Mouse (Mus musculus) macrophage (primary cell): ENCODE measurements at regions not wholly inside any gene's neighbourhood (a gene's known extent, or its start where the extent isn't known, plus 50 kb on each side); places are given as distances from the start of the nearest gene placed in this dataset.

Experiments used
- H3K27ac ChIP-seq: fragments of 350-480 bp; formaldehyde crosslinking; 2 replicates; pipeline ENCODE4 v1.9.0; 2021
- H3K36me3 ChIP-seq: fragments of 350-480 bp; formaldehyde crosslinking; 2 replicates; pipeline ENCODE4 v1.9.0; 2021; ENCODE audit errors: inconsistent target
- H3K4me3 ChIP-seq: fragments of 350-480 bp; formaldehyde crosslinking; 2 replicates; pipeline ENCODE4 v1.9.0; 2021; ENCODE audit errors: inconsistent target
- H3K79me2 ChIP-seq: fragments of 350-480 bp; formaldehyde crosslinking; 2 replicates; pipeline ENCODE4 v1.9.0; 2021; ENCODE audit errors: inconsistent target
- WGBS: methylation state at CpG from one replicate; pipeline ENCODE4 v1.1.7; 2026; ENCODE audit warnings: inconsistent platforms; ENCODE audit not compliant: missing documents; 5-methylcytosine and 5-hydroxymethylcytosine counted together

DNA sequence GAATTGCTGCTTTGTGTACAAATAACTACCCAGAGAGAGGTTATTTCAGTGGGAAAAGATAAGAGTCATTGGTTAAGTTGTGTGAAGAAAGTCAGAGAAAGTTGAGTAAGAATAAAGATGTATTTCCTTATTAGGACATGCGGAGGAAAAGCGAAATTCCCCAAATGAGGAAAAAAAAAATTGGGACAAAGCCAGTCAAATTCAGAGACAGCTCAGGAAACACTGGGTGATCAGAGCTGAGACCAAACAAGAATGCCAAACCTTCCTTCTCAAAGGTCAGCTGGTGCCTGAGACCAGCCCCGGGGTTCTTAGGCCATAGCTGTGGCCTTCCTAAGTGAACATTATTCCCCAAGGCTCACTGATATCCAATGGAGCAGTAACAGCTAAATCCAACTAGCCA lies 345.2 kb upstream of the Thbs1 start:
- 95% methylated on average over 3 of the region's 3 CpGs for WGBS
- Histone ChIP-seq H3K27ac (no peak overlapping the region), H3K79me2 (no peaks in the 10 kb centered on the region), H3K36me3 (no peaks in the 10 kb centered on the region), H3K4me3 (no peak overlapping the region)

DNA sequence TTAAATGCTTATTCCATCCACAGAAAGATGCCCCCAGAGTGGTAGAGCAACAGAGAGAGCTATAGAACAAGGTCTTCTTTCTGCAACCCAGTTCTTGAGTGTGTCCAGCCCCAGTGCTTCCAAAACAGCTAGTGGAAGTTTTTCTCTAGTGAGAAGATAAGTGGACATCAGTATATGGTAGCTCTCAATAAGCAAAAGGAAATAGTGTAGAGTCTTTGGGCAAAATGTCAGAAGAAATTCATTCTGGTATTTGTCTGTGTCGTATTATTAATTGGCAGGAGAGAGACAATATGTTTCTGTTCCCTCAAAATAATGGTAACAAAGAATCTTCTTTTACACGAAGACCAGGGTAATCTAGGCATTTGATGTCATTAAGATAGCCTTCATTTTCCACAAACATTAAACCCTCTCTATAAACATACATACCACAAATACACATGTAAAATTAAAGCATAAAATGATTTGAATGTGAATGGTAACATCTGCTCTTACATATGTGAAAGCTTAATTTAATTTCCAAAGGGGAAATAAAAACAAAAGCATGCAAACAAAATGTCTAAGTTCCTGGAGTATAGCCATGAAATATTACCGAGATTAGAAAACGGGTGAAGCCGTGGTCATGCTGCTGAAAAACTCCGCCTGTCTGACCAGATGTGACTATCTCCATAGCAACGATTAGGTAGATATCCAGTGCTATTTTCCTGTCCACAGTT lies 342.1 kb upstream of the Thbs1 start:
- H3K27ac ChIP-seq, result no peak overlapping the region
- no peak overlapping the region for H3K4me3 ChIP-seq
- no peaks in the 10 kb centered on the region for H3K79me2 ChIP-seq
- WGBS, result 82% methylated on average over 7 of the region's 7 CpGs
- H3K36me3 ChIP-seq, result no peaks in the 10 kb centered on the region

DNA sequence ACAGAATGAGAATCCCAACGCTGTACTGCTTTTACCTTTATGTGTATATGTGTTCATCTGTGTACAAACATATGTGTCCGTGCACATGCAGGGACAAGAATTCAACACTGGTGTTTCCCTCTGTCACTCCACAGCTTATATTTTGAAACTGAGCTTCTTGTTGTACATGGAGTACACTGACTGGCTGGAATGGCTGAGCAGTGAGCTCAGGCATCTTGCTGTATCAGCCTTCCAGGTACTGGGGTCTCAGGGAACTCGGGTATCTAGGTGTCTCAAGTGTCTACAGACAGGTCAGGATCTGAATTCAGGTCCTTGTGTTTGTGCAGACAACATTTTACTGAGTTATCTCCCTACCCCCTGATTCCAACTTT lies 341.6 kb upstream of the Thbs1 start:
- H3K27ac ChIP-seq, result no peak overlapping the region
- H3K36me3 ChIP-seq, result no peaks in the 10 kb centered on the region
- no peak overlapping the region for H3K4me3 ChIP-seq
- 88% methylated on average over 3 of the region's 3 CpGs for WGBS
- H3K79me2 ChIP-seq, result no peaks in the 10 kb centered on the region

DNA sequence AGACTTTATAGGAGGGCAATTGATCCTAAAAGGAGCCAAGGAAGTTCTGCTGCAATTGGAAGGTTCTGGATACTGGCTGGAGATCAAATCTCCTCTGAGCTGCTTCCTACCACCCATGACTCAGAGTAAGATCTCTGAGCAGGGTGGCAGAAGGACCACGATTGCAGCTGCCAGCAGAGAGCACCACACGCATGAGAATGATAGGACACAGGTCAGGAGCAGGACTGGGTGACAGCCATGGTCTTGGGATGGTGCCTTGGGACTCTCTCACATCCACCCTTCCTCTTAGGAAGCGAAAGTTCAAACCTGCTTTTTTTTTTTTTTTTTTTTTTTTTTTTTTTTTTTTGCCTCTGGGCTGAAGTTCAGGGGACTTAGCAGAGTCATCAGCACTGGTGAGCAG lies 331.4 kb upstream of the Thbs1 start:
- 75% methylated on average over 2 of the region's 3 CpGs for WGBS
- Histone ChIP-seq H3K36me3 (no peaks in the 10 kb centered on the region), H3K4me3 (no peak overlapping the region), H3K27ac (no peak overlapping the region), H3K79me2 (no peaks in the 10 kb centered on the region)

DNA sequence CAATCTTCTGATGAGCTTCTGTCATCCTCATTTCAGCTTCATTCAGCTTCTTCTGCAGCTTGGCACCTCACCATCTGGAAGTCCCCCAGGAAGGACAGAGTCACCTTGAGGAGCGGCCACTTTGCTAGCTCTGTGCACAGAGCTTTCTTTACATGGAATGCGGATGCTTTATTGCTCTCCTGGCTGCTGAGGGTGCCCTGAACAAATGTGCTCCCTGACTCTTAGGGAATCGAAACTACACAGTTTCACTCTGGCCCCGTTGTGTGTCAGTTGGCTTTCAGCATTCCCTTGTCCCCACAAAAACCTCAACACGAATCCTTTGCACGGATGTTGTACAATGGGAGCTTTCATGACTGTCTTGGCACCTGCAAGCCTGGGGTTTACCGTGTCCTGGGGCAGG lies 330.9 kb upstream of the Thbs1 start:
- H3K4me3 ChIP-seq, result no peak overlapping the region
- H3K79me2 ChIP-seq, result no peaks in the 10 kb centered on the region
- H3K36me3 ChIP-seq, result no peaks in the 10 kb centered on the region
- 57% methylated on average over 7 of the region's 7 CpGs for WGBS
- no peak overlapping the region for H3K27ac ChIP-seq

DNA sequence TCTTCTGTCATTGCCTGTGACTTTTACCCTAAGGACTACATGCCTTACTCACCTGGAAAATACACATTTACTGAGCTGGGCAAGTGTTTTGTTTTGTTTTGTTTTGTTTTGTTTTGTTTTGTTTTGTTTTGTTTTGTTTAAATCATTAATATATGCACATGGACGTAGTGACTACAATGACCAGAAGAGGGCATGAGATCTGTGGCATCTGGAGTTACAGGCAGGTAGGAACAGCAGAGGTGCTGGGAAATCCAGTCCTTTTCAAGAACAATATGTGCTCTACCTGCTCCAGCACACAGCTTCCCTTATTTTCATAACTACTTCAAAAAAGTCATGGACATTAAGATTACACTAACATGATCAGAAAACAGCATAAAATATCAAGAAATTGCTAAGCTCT lies 324.4 kb upstream of the Thbs1 start:
- H3K79me2 ChIP-seq, result no peaks in the 10 kb centered on the region
- 100% methylated on average over 1 of the region's 1 CpGs for WGBS
- H3K4me3 ChIP-seq, result no peak overlapping the region
- no peak overlapping the region for H3K27ac ChIP-seq
- no peaks in the 10 kb centered on the region for H3K36me3 ChIP-seq

DNA sequence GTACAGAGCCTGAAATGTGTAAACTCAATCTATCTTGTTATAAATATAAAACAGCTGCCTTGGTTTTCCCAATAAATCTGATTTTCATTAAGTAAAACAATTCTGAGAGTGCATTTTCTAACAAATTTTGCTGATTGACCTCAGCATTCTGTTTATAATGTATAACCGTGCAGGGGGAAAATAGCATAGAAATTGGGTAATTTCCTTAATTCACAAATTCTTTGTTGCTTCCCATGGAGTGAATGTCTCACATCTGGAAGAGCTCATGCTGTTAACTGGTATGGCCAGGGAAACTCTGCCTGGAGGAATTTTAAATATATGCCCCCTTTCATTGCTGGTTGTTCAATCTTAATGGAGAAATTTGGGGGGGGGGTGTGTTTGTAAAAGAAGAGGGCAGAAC lies 317.4 kb upstream of the Thbs1 start:
- no peaks in the 10 kb centered on the region for H3K36me3 ChIP-seq
- H3K79me2 ChIP-seq, result no peaks in the 10 kb centered on the region
- H3K4me3 ChIP-seq, result no peak overlapping the region
- 90% methylated on average over 1 of the region's 1 CpGs for WGBS
- no peak overlapping the region for H3K27ac ChIP-seq

DNA sequence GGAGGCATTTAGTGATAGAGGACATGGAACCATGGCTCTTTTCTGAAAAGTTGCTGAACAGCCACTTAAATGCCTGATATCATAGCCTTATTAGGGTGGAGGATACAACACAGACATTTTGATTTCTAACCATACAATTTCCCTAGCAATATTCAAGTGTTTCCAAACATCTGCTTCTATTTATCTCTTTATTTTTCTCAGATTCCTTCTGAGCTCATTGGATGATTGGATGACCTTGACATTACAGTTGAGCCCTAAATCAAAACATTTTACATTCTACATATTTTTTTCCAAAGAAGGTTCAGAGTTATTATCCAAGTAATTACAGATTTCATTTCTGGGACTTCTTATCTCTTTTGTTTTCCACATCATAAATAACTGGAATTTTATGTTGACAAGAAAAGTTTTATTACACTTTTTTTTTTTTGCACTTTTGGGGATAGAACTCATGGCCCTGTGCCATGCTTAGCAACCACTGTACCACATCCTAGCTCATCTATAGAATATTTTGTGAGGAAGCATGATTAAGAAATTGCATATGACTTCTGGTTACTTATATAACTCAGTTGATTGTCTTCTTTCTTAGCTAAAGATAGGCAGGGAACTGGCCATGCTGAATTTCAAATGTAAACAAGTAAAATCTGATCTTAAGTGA lies 309.6 kb upstream of the Thbs1 start:
- Histone ChIP-seq H3K27ac (no peak overlapping the region), H3K79me2 (no peaks in the 10 kb centered on the region), H3K36me3 (no peaks in the 10 kb centered on the region), H3K4me3 (no peak overlapping the region)

DNA sequence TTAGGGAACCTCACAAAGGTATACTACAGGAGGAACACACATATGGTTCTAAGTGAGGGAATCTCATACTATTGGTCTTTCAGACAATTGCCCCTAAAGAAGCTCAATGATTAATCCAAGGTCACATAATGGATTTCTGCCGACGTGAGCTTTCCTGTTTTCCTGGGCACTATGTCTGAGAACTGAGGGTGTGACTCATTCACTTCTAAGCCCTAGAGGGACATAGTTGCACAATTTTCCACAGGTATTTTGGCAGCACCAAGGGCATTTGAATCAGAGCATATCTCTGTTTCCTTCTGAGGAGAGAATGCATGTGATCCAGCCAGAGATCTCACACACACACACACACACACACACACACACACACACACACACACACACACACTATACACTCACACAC lies 309.0 kb upstream of the Thbs1 start:
- H3K27ac ChIP-seq, result no peak overlapping the region
- H3K79me2 ChIP-seq, result no peaks in the 10 kb centered on the region
- no peaks in the 10 kb centered on the region for H3K36me3 ChIP-seq
- WGBS, result 61% methylated on average over 2 of the region's 2 CpGs
- no peak overlapping the region for H3K4me3 ChIP-seq

DNA sequence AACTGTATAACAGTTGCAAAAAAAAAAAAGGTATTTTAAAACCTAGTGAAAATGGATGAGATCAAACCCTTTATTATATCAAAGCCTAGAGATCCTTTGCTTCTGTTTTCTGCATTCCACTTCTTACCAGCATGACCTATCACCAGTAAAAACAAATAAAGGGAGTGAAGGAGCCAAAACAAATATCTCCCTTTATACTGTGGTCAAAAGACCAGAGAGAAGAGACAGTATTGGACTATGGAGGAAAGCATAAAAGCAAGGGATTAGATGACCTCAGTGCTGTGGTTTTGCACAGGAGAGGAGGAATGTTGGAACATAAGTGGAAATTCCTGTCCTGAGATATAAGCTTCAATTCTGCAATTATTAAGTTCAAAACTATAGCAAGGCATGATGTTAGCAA lies 307.0 kb upstream of the Thbs1 start:
- Histone ChIP-seq H3K27ac (no peak overlapping the region), H3K36me3 (no peaks in the 10 kb centered on the region)

DNA sequence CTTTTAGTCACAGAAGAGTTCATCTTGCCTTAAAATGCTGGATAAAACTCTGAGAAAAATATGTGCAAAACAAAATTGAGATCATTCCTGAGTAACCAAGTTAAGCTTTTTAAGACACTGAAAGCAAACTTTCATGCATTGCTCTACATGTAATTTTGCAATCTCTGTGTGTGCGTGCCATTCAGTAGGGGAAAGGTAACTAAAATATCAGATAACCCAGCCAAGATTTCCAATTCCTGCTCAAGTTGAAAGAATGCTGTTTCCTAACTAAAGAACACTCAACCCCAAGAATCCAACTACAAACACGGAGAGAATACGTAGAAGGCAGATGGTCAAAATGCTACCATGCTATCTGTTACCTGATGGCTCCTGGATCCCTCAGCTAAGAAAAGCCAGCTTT lies 304.6 kb upstream of the Thbs1 start:
- no peak overlapping the region for H3K27ac ChIP-seq
- H3K36me3 ChIP-seq, result no peaks in the 10 kb centered on the region
- WGBS, result 92% methylated on average over 3 of the region's 3 CpGs
- no peak overlapping the region for H3K4me3 ChIP-seq
- no peaks in the 10 kb centered on the region for H3K79me2 ChIP-seq

More for the DNA sequence above, 307.0 kb upstream of the Thbs1 start:
- Histone ChIP-seq H3K4me3 (no peak overlapping the region), H3K79me2 (no peaks in the 10 kb centered on the region)

DNA sequence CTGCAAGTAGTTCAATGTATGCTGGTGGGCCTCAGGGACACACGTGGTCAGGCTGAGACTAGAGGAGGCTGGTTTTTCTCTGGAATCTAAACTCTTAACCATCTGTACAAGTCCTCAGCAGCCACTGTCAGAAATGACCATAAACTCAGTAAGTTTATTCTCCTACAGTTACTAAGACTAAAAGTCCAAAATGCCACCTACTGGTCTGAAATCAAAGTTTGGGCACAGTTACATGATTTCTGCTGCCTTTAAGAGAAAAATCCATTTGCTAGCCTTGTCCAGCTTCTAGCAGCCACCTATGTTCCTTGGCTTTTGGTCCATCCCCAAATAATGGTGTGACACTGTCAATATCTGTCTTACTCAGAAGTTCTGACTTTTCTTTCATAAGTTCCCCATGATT lies 300.2 kb upstream of the Thbs1 start:
- 64% methylated on average over 1 of the region's 1 CpGs for WGBS
- no peak overlapping the region for H3K4me3 ChIP-seq
- no peaks in the 10 kb centered on the region for H3K36me3 ChIP-seq
- H3K27ac ChIP-seq, result no peak overlapping the region
- no peaks in the 10 kb centered on the region for H3K79me2 ChIP-seq

DNA sequence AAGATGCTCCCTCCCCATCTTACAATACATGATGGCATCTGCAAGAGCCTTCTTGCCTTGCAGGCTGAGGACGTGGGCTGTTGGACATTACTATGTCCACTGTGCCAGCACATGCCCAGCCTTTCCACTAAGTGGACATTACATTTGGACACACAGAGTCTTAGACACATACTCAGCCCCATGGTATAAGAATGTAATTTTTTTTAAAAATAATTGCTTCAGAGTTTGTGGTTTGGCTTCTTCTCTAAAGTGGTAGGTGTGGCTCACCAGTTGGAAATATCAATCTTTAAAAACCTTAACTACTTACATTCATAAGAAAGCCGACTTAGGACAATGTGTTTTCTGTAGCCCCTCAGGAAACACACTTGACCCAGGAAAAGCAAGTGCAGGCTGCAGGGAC lies 299.7 kb upstream of the Thbs1 start:
- H3K27ac ChIP-seq, result no peak overlapping the region
- H3K4me3 ChIP-seq, result no peak overlapping the region
- WGBS, result 41% methylated on average over 2 of the region's 2 CpGs
- H3K36me3 ChIP-seq, result no peaks in the 10 kb centered on the region
- H3K79me2 ChIP-seq, result no peaks in the 10 kb centered on the region

DNA sequence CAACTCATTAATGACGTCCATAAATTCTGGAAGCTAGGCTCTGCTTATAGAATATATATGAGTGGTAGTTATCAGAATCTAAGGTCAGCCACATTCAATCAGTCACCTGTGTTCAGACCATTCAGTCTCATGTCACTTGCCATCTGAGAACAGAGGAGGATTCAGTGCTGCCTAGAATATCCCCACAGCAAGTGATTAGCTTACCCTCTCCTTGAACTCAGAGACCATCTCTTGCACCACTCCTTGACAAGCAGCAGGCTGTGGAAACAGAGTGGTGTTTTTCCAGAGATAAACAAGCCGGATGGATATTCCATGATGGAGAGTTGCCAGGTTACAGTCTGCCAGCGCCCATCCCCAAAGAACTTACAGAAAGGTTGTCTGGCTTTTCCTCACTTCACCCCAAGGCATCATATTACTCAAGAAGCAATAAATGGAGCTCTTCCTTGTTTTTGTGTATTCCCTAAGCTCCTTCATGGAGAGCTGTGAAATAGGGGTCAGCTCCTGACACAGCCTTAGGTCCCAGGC lies 291.9 kb upstream of the Thbs1 start:
- H3K27ac ChIP-seq, result no peak overlapping the region
- H3K4me3 ChIP-seq, result no peak overlapping the region
- H3K79me2 ChIP-seq, result no peaks in the 10 kb centered on the region
- no peaks in the 10 kb centered on the region for H3K36me3 ChIP-seq
- 93% methylated on average over 3 of the region's 3 CpGs for WGBS

DNA sequence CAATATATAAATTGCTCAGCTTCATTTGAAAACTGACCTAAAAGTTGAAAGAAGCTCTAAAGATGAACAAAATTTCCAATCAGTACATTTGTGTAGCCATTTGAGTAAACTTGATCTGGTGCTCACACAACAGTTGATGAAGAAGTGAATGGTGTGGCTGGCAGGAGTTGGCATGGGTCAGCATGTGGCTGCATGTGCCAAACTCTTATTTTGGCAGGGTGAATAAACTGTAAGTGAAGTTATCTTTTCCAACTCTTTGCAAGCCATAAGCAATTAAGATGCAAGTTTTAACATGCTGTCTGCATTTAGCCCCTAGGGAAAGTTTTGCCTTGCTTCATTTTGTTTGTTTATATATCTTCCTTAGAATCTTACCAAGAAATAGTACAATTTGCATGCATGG lies 291.0 kb upstream of the Thbs1 start:
- Histone ChIP-seq H3K36me3 (no peaks in the 10 kb centered on the region), H3K27ac (no peak overlapping the region), H3K79me2 (no peaks in the 10 kb centered on the region), H3K4me3 (no peak overlapping the region)

DNA sequence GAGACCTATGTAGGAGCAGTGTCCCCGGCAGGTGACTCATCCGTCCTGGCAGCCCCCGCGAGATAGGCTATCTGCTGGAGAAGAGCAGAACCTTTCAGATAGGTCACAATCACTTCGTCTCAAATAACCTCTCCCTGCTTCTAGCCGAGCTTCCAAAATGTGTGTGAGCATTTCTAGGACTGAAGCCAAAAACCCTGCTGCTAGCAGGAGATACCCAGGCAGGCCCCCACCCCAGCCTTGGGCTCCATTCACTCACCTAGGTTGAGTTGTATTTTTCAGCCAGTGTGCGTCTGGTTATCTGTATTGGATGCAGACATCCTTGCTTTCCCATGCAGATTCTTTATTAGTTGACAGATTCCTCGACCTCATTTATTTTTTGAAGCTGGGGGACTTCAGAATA lies 286.6 kb upstream of the Thbs1 start:
- Histone ChIP-seq H3K79me2 (no peaks in the 10 kb centered on the region), H3K4me3 (no peak overlapping the region), H3K36me3 (no peaks in the 10 kb centered on the region), H3K27ac (no peak overlapping the region)
- WGBS, result 88% methylated on average over 8 of the region's 8 CpGs
